Mouse (Mus musculus): ENCODE measurements around the gene Gm13288. TPM values are rescaled to one million over a fixed set of nuclear protein-coding genes. Genes with fewer than 3 reads are reported as not detected.
"Not testable (repeated sequence)": the region's sequence is repeated elsewhere in the genome, so short reads cannot be mapped to it uniquely, and the experiment has no call there.

Gene Gm13288
- polyA plus RNA-seq, 1 experiment from 2014 or later = not detected

- not testable (repeated sequence) for H3K36me3 ChIP-seq; H3K9me3 ChIP-seq; H3K4me3 ChIP-seq; H3K27ac ChIP-seq; H3K4me1 ChIP-seq; H3K27me3 ChIP-seq (ENCODE audit: insufficient read depth, poor library complexity, severe bottlenecking); DNase-seq (ENCODE audit: low spot score)
- 19% methylated on average over 4 of the region's 7 CpGs for WGBS
Measured at GRCm38 (mm10) chr4:88781831-88782230, 23.5 kb upstream of the Gm13288 start, which contains the start of gene Ifnz. TSS of gene Ifnz (plus strand) at chr4:88782131.

- H3K27me3 ChIP-seq (ENCODE audit: insufficient read depth, poor library complexity, severe bottlenecking); H3K27ac ChIP-seq; H3K4me1 ChIP-seq; DNase-seq (ENCODE audit: low spot score); H3K36me3 ChIP-seq; H3K4me3 ChIP-seq; H3K9me3 ChIP-seq: not testable (repeated sequence)
- 2% methylated on average over 17 of the region's 31 CpGs for WGBS
Measured at GRCm38 (mm10) chr4:88782335-88782734, 23.0 kb upstream of the Gm13288 start.

GRCm38 (mm10) chr4:88785409-88785808 is 19.9 kb upstream of the Gm13288 start, which contains the start of gene Gm13276:
TSS of gene Gm13276 (plus strand) at chr4:88785709.
- H3K36me3 ChIP-seq; H3K9me3 ChIP-seq; H3K4me3 ChIP-seq; DNase-seq (ENCODE audit: low spot score); H3K27ac ChIP-seq; H3K27me3 ChIP-seq (ENCODE audit: insufficient read depth, poor library complexity, severe bottlenecking); H3K4me1 ChIP-seq: not testable (repeated sequence)
- no CpG with 5 or more reads among the region's 27 CpGs for WGBS

- not testable (repeated sequence) for H3K9me3 ChIP-seq; H3K4me1 ChIP-seq; H3K27me3 ChIP-seq (ENCODE audit: insufficient read depth, poor library complexity, severe bottlenecking); H3K4me3 ChIP-seq; DNase-seq (ENCODE audit: low spot score); H3K27ac ChIP-seq; H3K36me3 ChIP-seq
- 0% methylated on average over 3 of the region's 28 CpGs for WGBS
Measured at GRCm38 (mm10) chr4:88788402-88788801, 16.9 kb upstream of the Gm13288 start, which contains the start of gene Gm13277. TSS of gene Gm13277 (plus strand) at chr4:88788632.

- H3K4me1 ChIP-seq; H3K4me3 ChIP-seq; H3K36me3 ChIP-seq; H3K27me3 ChIP-seq (ENCODE audit: insufficient read depth, poor library complexity, severe bottlenecking); H3K27ac ChIP-seq; H3K9me3 ChIP-seq; DNase-seq (ENCODE audit: low spot score): not testable (repeated sequence)
- WGBS = no CpG with 5 or more reads among the region's 28 CpGs
Measured at GRCm38 (mm10) chr4:88791250-88791649, 14.1 kb upstream of the Gm13288 start, which contains the start of gene Gm13278. TSS of gene Gm13278 (plus strand) at chr4:88791550.

- H3K27me3 ChIP-seq (ENCODE audit: insufficient read depth, poor library complexity, severe bottlenecking); H3K4me1 ChIP-seq; H3K27ac ChIP-seq; H3K36me3 ChIP-seq; H3K9me3 ChIP-seq; H3K4me3 ChIP-seq; DNase-seq (ENCODE audit: low spot score): not testable (repeated sequence)
- WGBS = under 1% methylated on average over 19 of the region's 52 CpGs
Measured at GRCm38 (mm10) chr4:88793936-88794675, 11.2 kb upstream of the Gm13288 start, which contains the start of gene Gm13275. TSS of gene Gm13275 (plus strand) at chr4:88794487.

GRCm38 (mm10) chr4:88797097-88797496 is 8.2 kb upstream of the Gm13288 start, which contains the start of gene Gm13279:
TSS of gene Gm13279 (plus strand) at chr4:88797397.
- no CpG with 5 or more reads among the region's 28 CpGs for WGBS
- H3K27me3 ChIP-seq (ENCODE audit: insufficient read depth, poor library complexity, severe bottlenecking); H3K27ac ChIP-seq; H3K36me3 ChIP-seq; H3K4me3 ChIP-seq; DNase-seq (ENCODE audit: low spot score); H3K9me3 ChIP-seq; H3K4me1 ChIP-seq: not testable (repeated sequence)

- H3K9me3 ChIP-seq; DNase-seq (ENCODE audit: low spot score); H3K36me3 ChIP-seq; H3K27me3 ChIP-seq (ENCODE audit: insufficient read depth, poor library complexity, severe bottlenecking); H3K4me1 ChIP-seq; H3K4me3 ChIP-seq; H3K27ac ChIP-seq: not testable (repeated sequence)
- WGBS = 16% methylated on average over 6 of the region's 7 CpGs
Measured at GRCm38 (mm10) chr4:88799365-88799764, 6.0 kb upstream of the Gm13288 start, which contains the start of gene Gm13285. TSS of gene Gm13285 (plus strand) at chr4:88799665.

- not testable (repeated sequence) for H3K4me3 ChIP-seq; DNase-seq (ENCODE audit: low spot score); H3K4me1 ChIP-seq; H3K9me3 ChIP-seq; H3K27ac ChIP-seq; H3K27me3 ChIP-seq (ENCODE audit: insufficient read depth, poor library complexity, severe bottlenecking); H3K36me3 ChIP-seq
- no CpG with 5 or more reads among the region's 29 CpGs for WGBS
Measured at GRCm38 (mm10) chr4:88802954-88803353, 2.4 kb upstream of the Gm13288 start, which contains the start of gene Gm13287. TSS of gene Gm13287 (plus strand) at chr4:88803254.

GRCm38 (mm10) chr4:88805761-88806160 is 430 bp downstream of the Gm13288 start:
- H3K9me3 ChIP-seq; H3K4me1 ChIP-seq; DNase-seq (ENCODE audit: low spot score); H3K27me3 ChIP-seq (ENCODE audit: insufficient read depth, poor library complexity, severe bottlenecking); H3K36me3 ChIP-seq; H3K27ac ChIP-seq: not testable (repeated sequence)
- WGBS = 0% methylated on average over 17 of the region's 34 CpGs
- peak overlapping the region; percentile 33; the same call in 1 of the 2 replicates for H3K4me3 ChIP-seq

- Histone ChIP-seq H3K36me3 (no peaks in the 10 kb centered on the region), H3K27me3 (ENCODE audit: insufficient read depth, poor library complexity, severe bottlenecking) (no peaks in the 10 kb centered on the region), H3K4me1 (no peaks in the 10 kb centered on the region), H3K4me3 (no peak within 1 kb of the TSS), H3K9me3 (no peaks in the 10 kb centered on the region), H3K27ac (no peak within 1 kb of the TSS)
- no peak for DNase-seq (ENCODE audit: low spot score)
- 58% methylated on average over 3 of the region's 3 CpGs for WGBS
Measured at GRCm38 (mm10) chr4:88815928-88816327, 10.6 kb downstream of the Gm13288 start, which contains the start of gene Ifna7. TSS of gene Ifna7 (plus strand) at chr4:88816228.

- Histone ChIP-seq H3K36me3 (no peaks in the 10 kb centered on the region), H3K27me3 (ENCODE audit: insufficient read depth, poor library complexity, severe bottlenecking) (no peaks in the 10 kb centered on the region), H3K9me3 (no peaks in the 10 kb centered on the region), H3K4me1 (no peaks in the 10 kb centered on the region), H3K4me3 (no peak within 1 kb of the TSS), H3K27ac (no peak within 1 kb of the TSS)
- DNase-seq (ENCODE audit: low spot score) = no peak
- 64% methylated on average over 1 of the region's 1 CpGs for WGBS
Measured at GRCm38 (mm10) chr4:88819659-88820058, 14.3 kb downstream of the Gm13288 start, which contains the start of gene Ifna11. TSS of gene Ifna11 (plus strand) at chr4:88819959.

GRCm38 (mm10) chr4:88822995-88823394 is 17.7 kb downstream of the Gm13288 start:
- Histone ChIP-seq H3K4me3 (no peak overlapping the region), H3K27me3 (ENCODE audit: insufficient read depth, poor library complexity, severe bottlenecking) (no peaks in the 10 kb centered on the region), H3K9me3 (no peaks in the 10 kb centered on the region), H3K4me1 (no peaks in the 10 kb centered on the region), H3K36me3 (no peaks in the 10 kb centered on the region), H3K27ac (no peak overlapping the region)
- DNase-seq (ENCODE audit: low spot score) = no peak
- 26% methylated on average over 4 of the region's 4 CpGs for WGBS
